Mouse (Mus musculus): ENCODE measurements around the gene Vrtn. TPM values are rescaled to one million over a fixed set of nuclear protein-coding genes. Genes with fewer than 3 reads are reported as not detected.

Vrtn gene
- polyA plus RNA-seq, 1 experiment from 2014 or later, result 0.12 TPM

DNA sequence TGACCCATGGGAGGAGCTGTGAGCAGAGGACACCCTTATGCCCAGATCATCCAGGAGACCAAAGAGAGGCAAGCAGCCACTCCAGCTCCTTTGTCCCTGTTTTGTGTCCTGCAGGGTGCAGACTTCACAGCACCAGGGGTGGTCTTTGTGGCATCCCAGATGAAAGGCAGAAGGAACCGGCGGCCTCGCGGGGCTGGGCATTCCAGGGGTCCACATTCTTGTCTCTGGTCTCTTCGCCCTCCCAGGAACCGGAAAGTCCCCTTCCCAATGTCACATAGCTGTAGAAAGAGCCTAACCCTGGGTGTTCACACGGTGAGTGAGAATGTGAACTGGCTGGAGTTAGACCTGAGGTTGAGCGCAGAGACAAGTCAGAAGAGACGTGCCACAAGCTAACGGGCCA is 30.8 kb downstream of the Vrtn start:
- Histone ChIP-seq H3K4me3 (ENCODE audit: low read length) (no peak overlapping the region), H3K9me3 (replicated peaks; ENCODE audit: control insufficient read depth, low read length) (peaks cover 3% of the 10 kb centered on the region), H3K27me3 (ENCODE audit: control insufficient read depth, insufficient read depth, low read length) (peaks cover 5% of the 10 kb centered on the region; the same call in 1 of the 2 replicates), H3K4me2 (ENCODE audit: low read depth, low read length) (no peak overlapping the region), H3K9ac (ENCODE audit: low read length) (no peak overlapping the region), H3K4me1 (ENCODE audit: control insufficient read depth, insufficient read depth, low read length) (no peaks in the 10 kb centered on the region), H3K36me3 (ENCODE audit: control insufficient read depth, insufficient read depth) (no peaks in the 10 kb centered on the region), H3K27ac (ENCODE audit: low read length) (no peak overlapping the region)
- no peak for ATAC-seq (replicated peaks; ENCODE audit: extremely low read depth, insufficient read depth, low FRiP score)
- 17% methylated on average over 10 of the region's 10 CpGs for WGBS

DNA sequence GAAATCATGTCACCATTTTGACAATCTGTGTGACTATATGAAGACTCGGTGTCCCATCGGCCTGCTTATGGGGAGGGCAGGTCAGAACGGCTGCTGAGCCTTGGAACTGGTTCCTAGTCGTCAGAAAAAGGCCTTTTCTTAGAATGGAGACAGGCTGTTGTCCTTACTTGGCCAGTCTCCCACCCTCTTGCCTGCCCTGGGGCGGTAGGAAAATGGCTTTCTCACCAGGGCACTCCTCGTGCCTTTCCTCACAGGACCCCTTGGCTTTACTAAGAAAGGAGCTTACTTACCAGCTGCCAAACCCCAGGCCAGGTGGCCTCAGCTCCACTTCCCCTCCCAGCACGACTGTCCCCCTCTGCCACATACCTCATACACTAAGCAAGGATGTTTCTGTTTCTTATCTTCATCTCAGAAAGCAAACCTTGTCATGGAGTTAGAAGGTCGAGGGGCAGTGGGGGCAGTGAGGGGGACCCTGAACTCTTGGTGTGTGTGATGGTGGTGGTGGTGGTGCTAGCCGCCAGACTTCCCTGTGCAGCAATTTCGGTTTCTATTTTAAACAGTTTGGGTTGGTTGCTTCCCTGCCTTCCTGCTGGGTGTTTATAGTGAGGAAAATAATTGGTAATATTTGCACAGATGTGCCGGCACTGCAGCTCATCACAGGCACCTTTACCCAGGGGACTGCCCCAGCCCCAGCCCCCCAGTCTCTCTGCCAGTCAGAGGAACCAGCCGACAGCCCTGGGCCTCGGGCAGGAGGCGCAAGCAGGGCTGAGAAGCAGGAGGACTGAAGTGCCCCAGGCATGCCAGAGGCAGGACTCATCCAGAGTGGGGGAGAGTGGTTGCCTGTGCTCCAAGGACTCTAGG is 34.1 kb downstream of the Vrtn start:
- ATAC-seq (replicated peaks; ENCODE audit: extremely low read depth, insufficient read depth, low FRiP score), result no peak
- Histone ChIP-seq H3K9ac (ENCODE audit: low read length) (no peak overlapping the region), H3K4me1 (ENCODE audit: control insufficient read depth, insufficient read depth, low read length) (no peaks in the 10 kb centered on the region), H3K4me3 (ENCODE audit: low read length) (no peak overlapping the region), H3K4me2 (ENCODE audit: low read depth, low read length) (no peak overlapping the region; the same call in 1 of the 2 replicates), H3K27me3 (ENCODE audit: control insufficient read depth, insufficient read depth, low read length) (peaks cover 5% of the 10 kb centered on the region; the same call in 1 of the 2 replicates), H3K36me3 (ENCODE audit: control insufficient read depth, insufficient read depth) (no peaks in the 10 kb centered on the region), H3K9me3 (replicated peaks; ENCODE audit: control insufficient read depth, low read length) (peaks cover 3% of the 10 kb centered on the region), H3K27ac (ENCODE audit: low read length) (peak overlapping the region; percentile 29)
- WGBS, result 33% methylated on average over 14 of the region's 14 CpGs

DNA sequence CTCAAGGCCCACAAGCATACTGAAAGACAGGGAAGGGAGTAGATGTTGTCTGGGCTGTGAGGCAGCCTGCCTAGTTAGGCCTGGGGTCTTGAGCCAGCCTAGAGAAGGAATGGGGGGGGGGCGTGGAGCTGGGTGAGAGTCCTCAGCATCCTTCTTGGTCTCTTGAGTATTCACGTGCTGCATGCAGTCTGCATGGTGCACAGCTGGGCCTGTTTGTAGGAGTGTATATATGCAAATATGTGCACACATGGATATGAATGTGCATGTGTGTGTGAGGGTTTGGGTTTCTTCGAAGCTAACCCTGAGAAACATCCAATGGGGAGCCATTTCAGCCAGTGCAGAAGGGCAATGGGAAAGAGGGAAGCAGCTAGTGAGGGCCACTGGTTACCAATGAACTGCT is 35.2 kb downstream of the Vrtn start:
- H3K9me3 ChIP-seq (replicated peaks; ENCODE audit: control insufficient read depth, low read length), result no peaks in the 10 kb centered on the region
- no peaks in the 10 kb centered on the region for H3K4me1 ChIP-seq (ENCODE audit: control insufficient read depth, insufficient read depth, low read length)
- H3K27ac ChIP-seq (ENCODE audit: low read length), result no peak overlapping the region
- ATAC-seq (replicated peaks; ENCODE audit: extremely low read depth, insufficient read depth, low FRiP score), result no peak
- H3K4me2 ChIP-seq (ENCODE audit: low read depth, low read length), result no peak overlapping the region
- H3K4me3 ChIP-seq (ENCODE audit: low read length), result no peak overlapping the region
- H3K27me3 ChIP-seq (ENCODE audit: control insufficient read depth, insufficient read depth, low read length), result peaks cover 8% of the 10 kb centered on the region
- no peak overlapping the region for H3K9ac ChIP-seq (ENCODE audit: low read length)
- no peaks in the 10 kb centered on the region for H3K36me3 ChIP-seq (ENCODE audit: control insufficient read depth, insufficient read depth)
- 75% methylated on average over 3 of the region's 3 CpGs for WGBS

DNA sequence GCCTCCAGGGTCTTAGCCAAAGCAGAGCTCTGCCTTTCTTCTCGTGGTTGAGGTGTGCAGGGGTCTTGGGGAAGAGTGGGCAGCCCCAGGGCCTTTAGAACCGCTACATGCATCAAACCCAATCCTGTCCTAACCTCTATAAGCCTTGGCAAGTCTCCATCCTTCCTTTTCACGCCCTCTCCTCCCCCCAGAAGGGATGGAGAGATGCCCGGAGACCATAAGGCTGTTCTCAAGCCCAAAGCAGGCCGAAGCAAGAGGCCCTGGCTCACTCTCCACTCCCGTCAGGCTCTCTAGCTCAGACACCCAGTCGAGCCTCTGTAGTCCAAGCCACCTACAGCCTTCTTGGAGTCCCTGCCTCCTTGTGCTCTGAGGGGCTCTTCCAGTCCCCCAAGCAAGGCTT is 43.8 kb downstream of the Vrtn start:
- 68% methylated on average over 7 of the region's 7 CpGs for WGBS
- Histone ChIP-seq H3K27me3 (ENCODE audit: control insufficient read depth, insufficient read depth, low read length) (peaks cover 3% of the 10 kb centered on the region; the same call in 1 of the 2 replicates), H3K9me3 (replicated peaks; ENCODE audit: control insufficient read depth, low read length) (no peaks in the 10 kb centered on the region), H3K36me3 (ENCODE audit: control insufficient read depth, insufficient read depth) (no peaks in the 10 kb centered on the region), H3K4me2 (ENCODE audit: low read depth, low read length) (no peak overlapping the region), H3K27ac (ENCODE audit: low read length) (no peak overlapping the region), H3K4me1 (ENCODE audit: control insufficient read depth, insufficient read depth, low read length) (no peaks in the 10 kb centered on the region), H3K4me3 (ENCODE audit: low read length) (no peak overlapping the region), H3K9ac (ENCODE audit: low read length) (no peak overlapping the region)
- no peak for ATAC-seq (replicated peaks; ENCODE audit: extremely low read depth, insufficient read depth, low FRiP score)

DNA sequence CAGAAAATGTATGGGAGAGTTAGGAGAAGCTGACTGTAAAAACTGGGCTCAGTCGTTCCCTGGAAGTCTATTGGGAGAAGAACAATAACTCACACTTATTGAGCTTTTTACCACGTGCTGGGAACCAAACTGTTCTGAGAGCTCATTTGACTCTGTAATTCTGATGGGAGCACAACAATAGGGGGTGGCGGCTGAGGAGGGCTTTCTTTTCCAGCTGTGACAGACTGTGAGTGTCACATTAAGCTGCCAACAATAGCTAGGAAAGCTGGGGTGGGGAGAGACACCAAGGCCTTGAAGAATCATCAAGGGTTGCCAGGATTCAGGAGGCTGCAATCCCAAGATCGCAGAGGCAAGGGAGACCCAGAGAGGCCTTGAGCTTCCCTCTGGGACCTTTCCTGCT is 45.4 kb downstream of the Vrtn start:
- no peak overlapping the region for H3K9ac ChIP-seq (ENCODE audit: low read length)
- no peak overlapping the region for H3K4me2 ChIP-seq (ENCODE audit: low read depth, low read length)
- no peaks in the 10 kb centered on the region for H3K9me3 ChIP-seq (replicated peaks; ENCODE audit: control insufficient read depth, low read length)
- no peak overlapping the region for H3K27ac ChIP-seq (ENCODE audit: low read length)
- no peaks in the 10 kb centered on the region for H3K27me3 ChIP-seq (ENCODE audit: control insufficient read depth, insufficient read depth, low read length)
- no peak for ATAC-seq (replicated peaks; ENCODE audit: extremely low read depth, insufficient read depth, low FRiP score)
- H3K4me1 ChIP-seq (ENCODE audit: control insufficient read depth, insufficient read depth, low read length), result no peaks in the 10 kb centered on the region
- H3K4me3 ChIP-seq (ENCODE audit: low read length), result no peak overlapping the region
- H3K36me3 ChIP-seq (ENCODE audit: control insufficient read depth, insufficient read depth), result no peaks in the 10 kb centered on the region
- WGBS, result 49% methylated on average over 4 of the region's 4 CpGs

GRCm38 (mm10) chr12:84687531-84687930 is 46.7 kb downstream of the Vrtn start:
- Histone ChIP-seq H3K4me3 (ENCODE audit: low read length) (no peak overlapping the region), H3K4me1 (ENCODE audit: control insufficient read depth, insufficient read depth, low read length) (no peaks in the 10 kb centered on the region), H3K27ac (ENCODE audit: low read length) (no peak overlapping the region), H3K9ac (ENCODE audit: low read length) (no peak overlapping the region), H3K9me3 (replicated peaks; ENCODE audit: control insufficient read depth, low read length) (no peaks in the 10 kb centered on the region), H3K27me3 (ENCODE audit: control insufficient read depth, insufficient read depth, low read length) (no peaks in the 10 kb centered on the region), H3K4me2 (ENCODE audit: low read depth, low read length) (no peak overlapping the region), H3K36me3 (ENCODE audit: control insufficient read depth, insufficient read depth) (no peaks in the 10 kb centered on the region)
- 80% methylated on average over 4 of the region's 4 CpGs for WGBS
- no peak for ATAC-seq (replicated peaks; ENCODE audit: extremely low read depth, insufficient read depth, low FRiP score)

DNA sequence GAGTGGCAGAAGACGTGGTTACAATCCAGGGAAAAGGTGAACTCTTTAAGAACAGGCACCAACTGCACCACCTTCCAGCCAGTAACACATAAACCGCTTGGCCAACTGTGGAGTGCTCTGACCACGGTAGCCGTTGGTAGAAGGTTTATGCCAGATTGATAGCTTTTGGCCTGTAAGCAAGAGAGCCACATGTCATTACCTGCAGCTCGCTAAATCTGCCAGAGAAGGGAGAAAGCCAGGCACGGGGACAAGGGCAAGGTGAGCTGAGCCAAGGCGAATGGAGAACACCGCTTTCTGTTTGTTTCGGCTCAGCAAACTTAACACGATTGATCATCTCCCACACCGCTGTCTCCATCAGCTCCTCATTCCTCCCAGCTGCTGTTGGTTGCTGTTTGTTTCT is 48.2 kb downstream of the Vrtn start:
- Histone ChIP-seq H3K9me3 (replicated peaks; ENCODE audit: control insufficient read depth, low read length) (no peaks in the 10 kb centered on the region), H3K4me2 (ENCODE audit: low read depth, low read length) (no peak overlapping the region), H3K36me3 (ENCODE audit: control insufficient read depth, insufficient read depth) (no peaks in the 10 kb centered on the region), H3K9ac (ENCODE audit: low read length) (no peak overlapping the region), H3K4me1 (ENCODE audit: control insufficient read depth, insufficient read depth, low read length) (no peaks in the 10 kb centered on the region), H3K4me3 (ENCODE audit: low read length) (no peak overlapping the region), H3K27me3 (ENCODE audit: control insufficient read depth, insufficient read depth, low read length) (peaks cover under 1% of the 10 kb centered on the region; the same call in 1 of the 2 replicates), H3K27ac (ENCODE audit: low read length) (no peak overlapping the region)
- 81% methylated on average over 11 of the region's 11 CpGs for WGBS
- no peak for ATAC-seq (replicated peaks; ENCODE audit: extremely low read depth, insufficient read depth, low FRiP score)

DNA sequence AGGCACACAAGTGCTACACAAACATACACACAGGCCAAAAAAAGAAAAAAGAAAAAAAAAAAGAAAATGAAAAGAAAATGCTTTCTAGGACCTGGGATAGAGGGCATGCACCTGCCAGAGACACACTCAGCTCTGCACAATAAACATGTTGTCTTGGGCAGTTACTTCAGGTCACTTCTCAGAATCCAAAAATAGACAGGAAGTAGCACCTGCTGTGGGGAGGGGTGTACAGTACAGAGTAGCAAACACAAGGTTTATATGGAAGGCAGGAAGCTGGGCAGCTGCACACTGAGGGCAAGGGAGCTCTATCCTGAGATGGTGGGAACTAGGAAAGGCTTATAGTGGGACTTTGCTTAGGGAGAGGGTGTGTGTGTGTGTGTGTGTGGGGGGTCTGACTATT is 50.5 kb downstream of the Vrtn start:
- H3K4me1 ChIP-seq (ENCODE audit: control insufficient read depth, insufficient read depth, low read length), result no peaks in the 10 kb centered on the region
- H3K4me2 ChIP-seq (ENCODE audit: low read depth, low read length), result no peak overlapping the region
- no peak overlapping the region for H3K4me3 ChIP-seq (ENCODE audit: low read length)
- no peak overlapping the region for H3K9ac ChIP-seq (ENCODE audit: low read length)
- H3K36me3 ChIP-seq (ENCODE audit: control insufficient read depth, insufficient read depth), result no peaks in the 10 kb centered on the region
- no peaks in the 10 kb centered on the region for H3K9me3 ChIP-seq (replicated peaks; ENCODE audit: control insufficient read depth, low read length)
- no peak; the same call in 1 of the 2 replicates for ATAC-seq (replicated peaks; ENCODE audit: extremely low read depth, insufficient read depth, low FRiP score)
- H3K27ac ChIP-seq (ENCODE audit: low read length), result no peak overlapping the region
- H3K27me3 ChIP-seq (ENCODE audit: control insufficient read depth, insufficient read depth, low read length), result peaks cover 4% of the 10 kb centered on the region

GRCm38 (mm10) chr12:84692141-84692540 is 51.3 kb downstream of the Vrtn start:
- Histone ChIP-seq H3K9ac (ENCODE audit: low read length) (no peak overlapping the region), H3K4me3 (ENCODE audit: low read length) (no peak overlapping the region), H3K27ac (ENCODE audit: low read length) (no peak overlapping the region), H3K27me3 (ENCODE audit: control insufficient read depth, insufficient read depth, low read length) (peaks cover 12% of the 10 kb centered on the region), H3K4me1 (ENCODE audit: control insufficient read depth, insufficient read depth, low read length) (no peaks in the 10 kb centered on the region), H3K9me3 (replicated peaks; ENCODE audit: control insufficient read depth, low read length) (no peaks in the 10 kb centered on the region), H3K4me2 (ENCODE audit: low read depth, low read length) (no peak overlapping the region), H3K36me3 (ENCODE audit: control insufficient read depth, insufficient read depth) (no peaks in the 10 kb centered on the region)
- 53% methylated on average over 6 of the region's 6 CpGs for WGBS
- ATAC-seq (replicated peaks; ENCODE audit: extremely low read depth, insufficient read depth, low FRiP score), result no peak

Measured in heart, embryonic 16.5 days (tissue).